Mouse (Mus musculus) embryonic facial prominence, embryonic 11.5 days (tissue): Measurements from ENCODE around the gene Cmtm4. TPM values are rescaled to one million over a fixed set of nuclear protein-coding genes. Genes with fewer than 3 reads are reported as not detected.

ENCODE experiments used
- ATAC-seq: fragments of 200-750 bp; cut with Nextera tagmentation; replicated peaks from 2 replicates; pipeline ENCODE4 v1.8.0; 2017; ENCODE audit warnings: low read depth; ENCODE audit not compliant: insufficient number of reproducible peaks, low FRiP score, low TSS enrichment
- DNase-seq: peaks from one replicate; pipeline ENCODE4 v3.0.0-alpha.2; 2015; ENCODE audit warnings: low spot score
- H3K27ac ChIP-seq: fragments of 300-500 bp; sonication (generic); replicated peaks from 2 replicates; pipeline ENCODE4 v1.5.1; 2014; ENCODE audit warnings: mild to moderate bottlenecking, low read depth, low read length, control low read depth
- H3K27me3 ChIP-seq: fragments of 300-500 bp; sonication (generic); 2 replicates; pipeline ENCODE4 v1.6.1; 2014; ENCODE audit warnings: mild to moderate bottlenecking, low read length, moderate library complexity, mixed read lengths; ENCODE audit not compliant: control insufficient read depth, insufficient read depth
- H3K36me3 ChIP-seq: fragments of 300-500 bp; sonication (generic); replicated peaks from 2 replicates; pipeline ENCODE4 v1.6.1; 2014; ENCODE audit warnings: low read depth, mild to moderate bottlenecking, low read length, moderate library complexity, mixed read lengths; ENCODE audit not compliant: control insufficient read depth, insufficient read depth
- H3K4me1 ChIP-seq: fragments of 300-500 bp; sonication (generic); 2 replicates; pipeline ENCODE4 v1.6.1; 2014; ENCODE audit warnings: low read length, mixed read lengths; ENCODE audit not compliant: control insufficient read depth, insufficient read depth
- H3K4me2 ChIP-seq: fragments of 300-500 bp; sonication (generic); 2 replicates; pipeline ENCODE4 v1.6.1; 2014; ENCODE audit warnings: low read depth, mild to moderate bottlenecking, control low read depth, low read length, moderate library complexity
- H3K4me3 ChIP-seq: fragments of 300-500 bp; sonication (generic); 2 replicates; pipeline ENCODE4 v1.5.1; 2014; ENCODE audit warnings: low read depth, low read length, control low read depth
- H3K9ac ChIP-seq: fragments of 300-500 bp; sonication (generic); replicated peaks from 2 replicates; pipeline ENCODE4 v1.6.1; 2014; ENCODE audit warnings: mild to moderate bottlenecking, control low read depth, low read length
- H3K9me3 ChIP-seq: fragments of 300-500 bp; sonication (generic); replicated peaks from 2 replicates; pipeline ENCODE4 v1.6.1; 2016; ENCODE audit warnings: mild to moderate bottlenecking, low read length, inconsistent platforms, mixed read lengths; ENCODE audit not compliant: control insufficient read depth
- WGBS: fragments of 180-500 bp; shearing (Covaris S2); extraction: QIAGEN DNeasy Blood & Tissue Kit; methylation state at CpG from one replicate; pipeline ENCODE4 v1.1.7; 2014; 5-methylcytosine and 5-hydroxymethylcytosine counted together
- polyA plus RNA-seq: library from polyadenylated mRNA; unstranded; fragments of >200 nt; fragmentation: Nextera tagmentation; extraction: Ambion mirVana; gene quantifications from 2 replicates; pipeline ENCODE4 v1.2.1, GENCODE M21; 2014

The Cmtm4 gene
- polyA plus RNA-seq: 3.3 and 3.8 TPM in 2 replicates

GRCm38 (mm10) chr8:104395703-104396357 is at the start of gene Cmtm4:
TSS of gene Cmtm4 (minus strand) at chr8:104395807.
- 3% methylated on average over 28 of the region's 54 CpGs for WGBS
- Histone ChIP-seq H3K4me1 (no peaks in the 10 kb centered on the region), H3K9me3 (no peaks in the 10 kb centered on the region), H3K36me3 (no peaks in the 10 kb centered on the region), H3K27me3 (no peaks in the 10 kb centered on the region), H3K4me2 (peak within 1 kb of the TSS; percentile 95), H3K27ac (0 out of 2 replicates have a peak within 1 kb of the TSS, but pooled peaks have one; percentile 3), H3K9ac (peak within 1 kb of the TSS; percentile 84), H3K4me3 (peak within 1 kb of the TSS; percentile 81)
- peak; percentile 82 for ATAC-seq
- DNase-seq: peak; percentile 81

GRCm38 (mm10) chr8:104445248-104445647 is 49.6 kb upstream of the Cmtm4 start:
- DNase-seq: no peak
- 53% methylated on average over 6 of the region's 6 CpGs for WGBS
- no peak for ATAC-seq
- no peaks in the 10 kb centered on the region for H3K27me3 ChIP-seq
- H3K27ac ChIP-seq: no peak overlapping the region
- no peaks in the 10 kb centered on the region for H3K4me1 ChIP-seq
- no peaks in the 10 kb centered on the region for H3K9me3 ChIP-seq
- no peaks in the 10 kb centered on the region for H3K36me3 ChIP-seq
- H3K9ac ChIP-seq: no peak overlapping the region
- H3K4me3 ChIP-seq: no peak overlapping the region
- no peak overlapping the region for H3K4me2 ChIP-seq

GRCm38 (mm10) chr8:104443125-104443679 is 47.6 kb upstream of the Cmtm4 start:
- Histone ChIP-seq H3K4me2 (no peak overlapping the region; the same call in none of the 2 replicates), H3K36me3 (peaks cover 5% of the 10 kb centered on the region; the same call in 1 of the 2 replicates), H3K27me3 (no peaks in the 10 kb centered on the region), H3K4me3 (peak overlapping the region; percentile 91), H3K4me1 (no peaks in the 10 kb centered on the region), H3K27ac (no peak overlapping the region), H3K9ac (peak overlapping the region; percentile 96; the same call in 1 of the 2 replicates), H3K9me3 (no peaks in the 10 kb centered on the region)
- 69% methylated on average over 7 of the region's 7 CpGs for WGBS
- ATAC-seq: peak; percentile 10; the same call in 1 of the 2 replicates
- no peak for DNase-seq

- H3K9ac ChIP-seq: peak within 1 kb of the TSS; percentile 96
- WGBS: under 1% methylated on average over 71 of the region's 75 CpGs
- peaks cover 10% of the 10 kb centered on the region for H3K36me3 ChIP-seq
- H3K27ac ChIP-seq: peak within 1 kb of the TSS; percentile 86
- no peaks in the 10 kb centered on the region for H3K4me1 ChIP-seq
- H3K4me2 ChIP-seq: peak within 1 kb of the TSS; percentile 72
- peak; percentile 87 for ATAC-seq
- no peaks in the 10 kb centered on the region for H3K9me3 ChIP-seq
- peak; percentile 89 for DNase-seq
- H3K4me3 ChIP-seq: peak within 1 kb of the TSS; percentile 91
- no peaks in the 10 kb centered on the region for H3K27me3 ChIP-seq
Observed at GRCm38 (mm10) chr8:104442299-104443124, 46.9 kb upstream of the Cmtm4 start, which contains the start of gene Dync1li2. TSS of gene Dync1li2 (minus strand) at chr8:104443047.

GRCm38 (mm10) chr8:104441613-104442012 is 46.0 kb upstream of the Cmtm4 start:
- H3K27me3 ChIP-seq: no peaks in the 10 kb centered on the region
- H3K36me3 ChIP-seq: peaks cover 19% of the 10 kb centered on the region
- no peaks in the 10 kb centered on the region for H3K4me1 ChIP-seq
- WGBS: 64% methylated on average over 7 of the region's 7 CpGs
- H3K27ac ChIP-seq: no peak overlapping the region
- H3K9ac ChIP-seq: peak overlapping the region; percentile 96
- H3K4me2 ChIP-seq: peak overlapping the region; percentile 72
- ATAC-seq: no peak
- no peak for DNase-seq
- H3K9me3 ChIP-seq: no peaks in the 10 kb centered on the region
- H3K4me3 ChIP-seq: peak overlapping the region; percentile 91

- DNase-seq: no peak
- H3K4me3 ChIP-seq: no peak overlapping the region
- no peak overlapping the region for H3K9ac ChIP-seq
- no peaks in the 10 kb centered on the region for H3K27me3 ChIP-seq
- WGBS: 90% methylated on average over 8 of the region's 8 CpGs
- H3K36me3 ChIP-seq: peaks cover 27% of the 10 kb centered on the region
- H3K27ac ChIP-seq: no peak overlapping the region
- no peak overlapping the region for H3K4me2 ChIP-seq
- ATAC-seq: no peak
- no peaks in the 10 kb centered on the region for H3K4me1 ChIP-seq
- H3K9me3 ChIP-seq: no peaks in the 10 kb centered on the region
Observed at GRCm38 (mm10) chr8:104439461-104439860, 43.9 kb upstream of the Cmtm4 start.

- no peaks in the 10 kb centered on the region for H3K4me1 ChIP-seq
- no peak overlapping the region for H3K27ac ChIP-seq
- H3K9ac ChIP-seq: no peak overlapping the region
- DNase-seq (no peak), ATAC-seq (no peak)
- no peaks in the 10 kb centered on the region for H3K9me3 ChIP-seq
- WGBS: 94% methylated on average over 13 of the region's 13 CpGs
- H3K4me2 ChIP-seq: no peak overlapping the region
- H3K4me3 ChIP-seq: no peak overlapping the region
- peaks cover 35% of the 10 kb centered on the region for H3K36me3 ChIP-seq
- H3K27me3 ChIP-seq: no peaks in the 10 kb centered on the region
Observed at GRCm38 (mm10) chr8:104437494-104438135, 42.0 kb upstream of the Cmtm4 start.
